ENCODE assay signal across 14 mouse cellular contexts in the genomic region with DNA sequence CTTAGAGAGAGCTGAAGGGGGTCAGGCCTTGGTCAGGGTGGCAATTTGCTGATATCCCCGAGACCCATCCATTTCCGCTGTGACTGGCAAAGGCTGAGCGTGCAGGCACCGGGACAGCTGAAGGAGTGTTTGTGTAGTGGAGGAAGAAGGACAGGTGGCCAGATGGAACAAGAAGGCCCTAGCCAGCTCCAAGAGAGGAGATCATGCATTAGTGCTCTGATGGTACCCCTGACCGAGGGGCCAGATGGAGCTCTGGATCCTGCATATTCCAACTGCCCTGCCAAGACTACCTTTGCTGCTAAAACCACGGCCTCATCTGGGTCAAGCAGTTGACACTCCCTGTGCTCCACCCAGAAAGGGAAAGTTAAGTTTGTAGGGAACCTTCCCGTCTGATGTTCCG.
"Had no signal": no experiment of that assay in that cellular context is flagged by ENCODE, and none has a peak within 500 bp of the region (broad histone marks: within the 10 kb centered on the region; RNA-seq: fewer than 3 reads in every experiment).

No protein-coding gene starts in this region.

- H3K9ac ChIP-seq: limb, embryonic 12.5 days; liver, embryonic 13.5 days; midbrain, embryonic 12.5 days; neural tube, embryonic 13.5 days; stomach, embryonic 15.5 days had no signal

- H3K36me3 ChIP-seq: limb, embryonic 12.5 days; liver, embryonic 13.5 days; midbrain, embryonic 12.5 days; neural tube, embryonic 13.5 days; stomach, embryonic 15.5 days had no signal

- H3K4me1 ChIP-seq: limb, embryonic 12.5 days; liver, embryonic 13.5 days; midbrain, embryonic 12.5 days; neural tube, embryonic 13.5 days; stomach, embryonic 15.5 days had no signal

- H3K4me2 ChIP-seq: limb, embryonic 12.5 days; liver, embryonic 13.5 days; midbrain, embryonic 12.5 days; neural tube, embryonic 13.5 days; stomach, embryonic 15.5 days had no signal

- DNase-seq: kidney, postnatal 4 days; liver; liver, embryonic 13.5 days; lung, adult 18-20 months; right cerebral cortex, postnatal 14 days; thymus, adult 2 months; thymus, postnatal 25 days had no signal

- H3K27ac ChIP-seq: kidney, postnatal 0 days; left cerebral cortex, adult 2 months; limb, embryonic 12.5 days; liver, embryonic 13.5 days; midbrain, embryonic 12.5 days; neural tube, embryonic 13.5 days; stomach, embryonic 15.5 days had no signal

- H3K27me3 ChIP-seq: limb, embryonic 12.5 days; liver, embryonic 13.5 days; midbrain, embryonic 12.5 days; neural tube, embryonic 13.5 days; stomach, embryonic 15.5 days had no signal

- H3K4me3 ChIP-seq: left cerebral cortex, adult 2 months; limb, embryonic 12.5 days; liver, embryonic 13.5 days; midbrain, embryonic 12.5 days; neural tube, embryonic 13.5 days; stomach, embryonic 15.5 days had no signal

- H3K9me3 ChIP-seq: limb, embryonic 12.5 days; liver, embryonic 13.5 days; midbrain, embryonic 12.5 days; neural tube, embryonic 13.5 days; stomach, embryonic 15.5 days had no signal

- ATAC-seq: midbrain, embryonic 16.5 days had no signal
